Mouse (Mus musculus) limb, embryonic 12.5 days (tissue): ENCODE measurements around the gene Cyp2j8. TPM values are rescaled to one million over a fixed set of nuclear protein-coding genes. Genes with fewer than 3 reads are reported as not detected.
A peak's percentile ranks its signal among the peaks of the same experiment; 100 is the strongest.
"Not testable (repeated sequence)": the region's sequence is repeated elsewhere in the genome, so short reads cannot be mapped to it uniquely, and the experiment has no call there.

ENCODE experiments used
- ATAC-seq: fragments of 200-750 bp; cut with Nextera tagmentation; 2 replicates; pipeline ENCODE4 v1.8.0; 2017; ENCODE audit warnings: low read depth, moderate TSS enrichment; ENCODE audit not compliant: insufficient number of reproducible peaks, insufficient read depth, low FRiP score, low TSS enrichment
- H3K27ac ChIP-seq: fragments of 300-500 bp; sonication (generic); 2 replicates; pipeline ENCODE4 v1.5.1; 2016; ENCODE audit warnings: mild to moderate bottlenecking, moderate library complexity
- H3K27me3 ChIP-seq: fragments of 300-500 bp; sonication (generic); 2 replicates; pipeline ENCODE4 v1.6.1; 2016; ENCODE audit warnings: mild to moderate bottlenecking, moderate library complexity
- H3K36me3 ChIP-seq: fragments of 300-500 bp; sonication (generic); 2 replicates; pipeline ENCODE4 v1.6.1; 2016; ENCODE audit warnings: mild to moderate bottlenecking, moderate library complexity
- H3K4me1 ChIP-seq: fragments of 300-500 bp; sonication (generic); replicated peaks from 2 replicates; pipeline ENCODE4 v1.6.1; 2016
- H3K4me2 ChIP-seq: fragments of 300-500 bp; sonication (generic); 2 replicates; pipeline ENCODE4 v1.6.1; 2016; ENCODE audit warnings: mild to moderate bottlenecking, moderate library complexity
- H3K4me3 ChIP-seq: fragments of 300-500 bp; sonication (generic); replicated peaks from 2 replicates; pipeline ENCODE4 v1.5.1; 2016; ENCODE audit warnings: mild to moderate bottlenecking
- H3K9ac ChIP-seq: fragments of 300-500 bp; sonication (generic); replicated peaks from 2 replicates; pipeline ENCODE4 v1.6.1; 2016; ENCODE audit warnings: mild to moderate bottlenecking, moderate library complexity
- H3K9me3 ChIP-seq: fragments of 300-500 bp; sonication (generic); 2 replicates; pipeline ENCODE4 v1.6.1; 2016; ENCODE audit warnings: mild to moderate bottlenecking, moderate library complexity
- WGBS: fragments of 180-500 bp; shearing (Covaris S2); methylation state at CpG from one replicate; pipeline ENCODE4 v1.1.7; 2016; 5-methylcytosine and 5-hydroxymethylcytosine counted together
- polyA plus RNA-seq: library from polyadenylated mRNA; unstranded; fragments of >200 nt; fragmentation: Nextera tagmentation; extraction: Ambion mirVana; gene quantifications from 2 replicates; pipeline ENCODE4 v1.2.1, GENCODE M21; 2016

Gene Cyp2j8
- not detected in 2 replicates for polyA plus RNA-seq

DNA sequence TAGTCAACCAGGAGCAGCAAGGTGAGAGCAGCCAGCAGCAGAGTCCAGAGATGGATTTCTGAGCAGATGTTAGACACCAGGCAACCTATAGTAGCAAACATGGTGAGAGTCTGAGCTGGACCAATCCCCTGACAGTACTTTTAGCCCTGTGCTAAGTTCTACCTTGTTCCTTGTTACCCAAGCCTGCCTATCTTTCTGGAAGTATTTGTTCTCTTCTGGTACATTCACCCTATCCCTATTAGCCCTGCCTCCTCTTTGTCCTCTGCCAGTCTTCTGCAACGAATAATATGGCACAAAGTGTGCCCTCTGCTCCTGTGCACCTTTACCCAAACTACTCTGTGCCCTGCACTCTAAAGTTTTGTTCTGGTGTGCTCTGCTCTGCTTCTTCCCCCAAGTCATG lies at the start of gene Cyp2j8:
Gene Cyp2j8 (minus strand): TSS at position 101 of the 400 bp plus-strand sequence.
- ATAC-seq = no peak
- no peaks in the 10 kb centered on the region for H3K9me3 ChIP-seq
- H3K4me3 ChIP-seq = no peak within 1 kb of the TSS
- no peak within 1 kb of the TSS for H3K27ac ChIP-seq
- H3K4me1 ChIP-seq = no peaks in the 10 kb centered on the region
- 76% methylated on average over 1 of the region's 1 CpGs for WGBS
- no peak within 1 kb of the TSS for H3K9ac ChIP-seq
- no peaks in the 10 kb centered on the region for H3K27me3 ChIP-seq
- H3K4me2 ChIP-seq = no peak within 1 kb of the TSS
- H3K36me3 ChIP-seq = no peaks in the 10 kb centered on the region

- no peaks in the 10 kb centered on the region for H3K27me3 ChIP-seq
- peaks cover 3% of the 10 kb centered on the region; the same call in 1 of the 2 replicates for H3K4me1 ChIP-seq
- H3K4me2 ChIP-seq = peak within 1 kb of the TSS; percentile 70
- H3K9me3 ChIP-seq = no peaks in the 10 kb centered on the region
- peak within 1 kb of the TSS; percentile 59 for H3K4me3 ChIP-seq
- H3K27ac ChIP-seq = peak within 1 kb of the TSS; percentile 75
- 2% methylated on average over 16 of the region's 16 CpGs for WGBS
- H3K36me3 ChIP-seq = no peaks in the 10 kb centered on the region
- ATAC-seq = peak; percentile 94
- H3K9ac ChIP-seq = peak within 1 kb of the TSS; percentile 68
Measured at GRCm38 (mm10) chr4:96553133-96553819, 46.1 kb upstream of the Cyp2j8 start, which contains the start of gene Cyp2j6. TSS of gene Cyp2j6 (minus strand) at chr4:96553661.

DNA sequence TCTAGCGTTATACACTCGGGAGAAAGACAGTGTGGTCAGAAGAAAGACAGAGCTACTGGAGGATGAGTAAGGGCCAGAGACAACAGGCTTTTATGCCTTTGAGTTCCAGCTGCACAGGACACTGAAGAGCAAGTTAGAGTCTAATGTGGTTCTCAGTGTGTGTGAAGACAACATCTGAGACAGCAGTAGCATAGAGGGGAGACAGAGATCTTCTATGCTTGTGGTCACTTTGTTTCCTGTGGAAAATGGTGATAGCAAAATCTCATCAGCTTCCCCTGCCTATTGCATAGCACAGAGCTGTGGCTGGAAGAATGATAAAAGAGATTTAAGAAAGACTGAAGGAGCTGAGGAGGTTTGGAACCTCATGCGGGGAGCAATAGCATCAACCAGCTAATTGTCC lies 44.4 kb upstream of the Cyp2j8 start:
- no peak overlapping the region for H3K4me2 ChIP-seq
- peaks cover 3% of the 10 kb centered on the region; the same call in 1 of the 2 replicates for H3K4me1 ChIP-seq
- no peaks in the 10 kb centered on the region for H3K27me3 ChIP-seq
- H3K4me3 ChIP-seq = no peak overlapping the region
- H3K36me3 ChIP-seq = no peaks in the 10 kb centered on the region
- H3K27ac ChIP-seq = no peak overlapping the region
- 92% methylated on average over 3 of the region's 3 CpGs for WGBS
- H3K9ac ChIP-seq = no peak overlapping the region
- no peak for ATAC-seq
- H3K9me3 ChIP-seq = no peaks in the 10 kb centered on the region

DNA sequence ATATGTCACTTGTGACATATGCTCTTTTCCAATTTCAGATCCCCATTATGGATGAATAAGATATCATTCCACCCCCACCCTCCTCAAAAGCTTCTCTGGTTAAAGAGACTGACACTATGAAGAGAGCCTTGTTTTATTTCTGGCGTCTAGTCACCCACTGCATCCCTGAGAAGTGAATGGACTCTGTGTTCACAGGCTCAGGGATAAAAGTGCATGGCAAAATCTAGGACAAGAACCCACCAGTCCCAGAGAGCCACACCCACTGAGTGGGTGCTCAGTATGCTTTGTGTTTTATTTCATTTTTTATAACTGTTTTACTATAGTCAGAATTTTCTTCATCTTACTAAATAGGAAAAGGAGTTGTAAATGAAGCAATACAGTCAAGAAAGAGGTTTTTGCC lies 38.8 kb upstream of the Cyp2j8 start:
- H3K4me1 ChIP-seq = no peaks in the 10 kb centered on the region
- H3K9ac ChIP-seq = no peak overlapping the region
- H3K36me3 ChIP-seq = no peaks in the 10 kb centered on the region
- H3K4me2 ChIP-seq = no peak overlapping the region
- no peak overlapping the region for H3K27ac ChIP-seq
- no peak overlapping the region for H3K4me3 ChIP-seq
- no peaks in the 10 kb centered on the region for H3K27me3 ChIP-seq
- ATAC-seq = no peak
- H3K9me3 ChIP-seq = no peaks in the 10 kb centered on the region
- 69% methylated on average over 1 of the region's 1 CpGs for WGBS

- ATAC-seq = no peak
- Histone ChIP-seq H3K4me3 (no peak overlapping the region), H3K36me3 (peaks cover 10% of the 10 kb centered on the region; the same call in 1 of the 2 replicates), H3K9me3 (no peaks in the 10 kb centered on the region), H3K27me3 (no peaks in the 10 kb centered on the region), H3K4me1 (no peaks in the 10 kb centered on the region), H3K27ac (no peak overlapping the region), H3K9ac (no peak overlapping the region), H3K4me2 (no peak overlapping the region)
- WGBS = 32% methylated on average over 1 of the region's 1 CpGs
Measured at GRCm38 (mm10) chr4:96525772-96526171, 18.6 kb upstream of the Cyp2j8 start.

GRCm38 (mm10) chr4:96522256-96522655 lies 15.1 kb upstream of the Cyp2j8 start:
- Histone ChIP-seq H3K4me2 (no peak overlapping the region), H3K4me3 (no peak overlapping the region), H3K27me3 (no peaks in the 10 kb centered on the region), H3K36me3 (0 out of 2 replicates have a peak, but pooled peaks cover 4% of the 10 kb centered on the region), H3K9me3 (no peaks in the 10 kb centered on the region), H3K9ac (no peak overlapping the region), H3K27ac (no peak overlapping the region), H3K4me1 (no peaks in the 10 kb centered on the region)
- 96% methylated on average over 2 of the region's 2 CpGs for WGBS
- no peak for ATAC-seq

DNA sequence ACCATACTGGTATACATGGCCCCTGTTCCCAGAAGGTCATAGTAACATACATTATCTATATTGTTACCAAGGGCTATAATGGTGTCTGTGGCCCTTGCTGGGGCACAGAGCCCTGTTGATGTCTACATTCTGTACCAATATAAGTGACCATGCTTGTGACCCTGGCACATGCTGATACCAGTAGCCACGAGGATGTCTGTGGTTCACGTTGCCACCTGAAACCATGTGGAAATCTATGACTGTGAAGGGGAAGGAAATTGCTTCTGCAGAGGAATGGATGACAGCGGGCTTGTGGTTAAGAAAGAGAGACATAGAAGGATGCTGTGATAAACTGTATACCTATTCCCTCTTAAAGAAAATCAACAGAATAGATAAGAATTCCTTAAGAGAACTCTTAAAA lies 2.9 kb upstream of the Cyp2j8 start:
- no peak for ATAC-seq
- no peak overlapping the region for H3K27ac ChIP-seq
- H3K9ac ChIP-seq = no peak overlapping the region
- H3K4me2 ChIP-seq = no peak overlapping the region
- H3K36me3 ChIP-seq = no peaks in the 10 kb centered on the region
- H3K4me3 ChIP-seq = no peak overlapping the region
- H3K27me3 ChIP-seq = no peaks in the 10 kb centered on the region
- 88% methylated on average over 3 of the region's 3 CpGs for WGBS
- no peaks in the 10 kb centered on the region for H3K9me3 ChIP-seq
- no peaks in the 10 kb centered on the region for H3K4me1 ChIP-seq

DNA sequence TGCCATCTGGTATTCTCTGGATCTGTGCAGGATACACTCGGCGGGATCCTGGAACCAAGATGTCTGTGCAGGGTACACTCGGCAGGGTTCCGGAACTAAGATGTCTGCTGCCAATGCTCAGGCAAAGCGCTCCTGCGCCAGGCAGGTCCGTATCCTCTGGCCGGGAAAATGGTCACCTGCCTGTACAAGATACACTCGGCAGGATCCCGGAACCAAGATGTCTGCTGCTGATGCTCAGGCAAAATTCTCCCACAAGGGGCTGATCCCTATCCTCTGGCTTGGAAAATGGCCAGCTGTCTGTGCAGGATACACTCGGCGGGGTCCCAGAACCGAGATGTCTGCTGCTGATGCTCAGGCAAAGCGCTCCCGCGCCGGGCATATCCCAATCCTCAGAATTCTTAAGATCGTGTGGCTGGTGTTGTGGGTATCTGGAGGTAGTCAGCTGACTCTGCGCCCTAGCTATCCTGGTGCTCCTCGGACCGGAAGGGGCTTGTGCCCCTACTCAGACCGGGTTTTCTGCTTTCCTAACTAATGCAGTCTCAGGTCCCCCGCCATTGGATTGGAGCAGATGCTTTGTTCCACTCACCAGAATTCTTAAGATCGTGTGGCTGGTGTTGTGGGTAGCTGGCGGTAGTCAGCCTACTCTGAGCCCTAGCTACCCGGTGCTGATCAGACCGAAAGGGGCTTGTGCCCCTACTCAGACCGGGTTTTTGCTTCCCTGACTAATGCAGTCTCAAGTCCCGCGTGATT lies 43.7 kb downstream of the Cyp2j8 start:
- not testable (repeated sequence) for H3K4me2 ChIP-seq, H3K4me1 ChIP-seq, H3K9ac ChIP-seq, H3K27ac ChIP-seq, ATAC-seq, H3K36me3 ChIP-seq, H3K4me3 ChIP-seq, H3K9me3 ChIP-seq, H3K27me3 ChIP-seq
- 86% methylated on average over 30 of the region's 30 CpGs for WGBS

Other genes starting within 250 kb of the Cyp2j8 start
- not detected in 2 replicates for gene Cyp2j11, start 158.7 kb downstream of the Cyp2j8 start, polyA plus RNA-seq
- 7.3 and 7.6 TPM in 2 replicates for gene Cyp2j6, start 46.3 kb upstream of the Cyp2j8 start, polyA plus RNA-seq
- gene Cyp2j9, start 84.2 kb upstream of the Cyp2j8 start, polyA plus RNA-seq = 1.1 TPM in 2 replicates
- gene Cyp2j5, start 156.8 kb upstream of the Cyp2j8 start, polyA plus RNA-seq = not detected in 2 replicates